Mouse (Mus musculus) embryonic fibroblast, embryonic 13.5 days (primary cell): Measurements from ENCODE around the gene Plac8.

Experiments
- CTCF ChIP-seq: IDR thresholded peaks from 2 replicates; pipeline ENCODE4 v1.5.1; 2011; ENCODE audit warnings: mild to moderate bottlenecking, control low read depth, low read length, moderate library complexity, borderline replicate concordance; ENCODE audit not compliant: insufficient read depth
- POLR2A ChIP-seq: IDR thresholded peaks from 2 replicates; pipeline ENCODE4 v1.6.1; 2011; ENCODE audit warnings: low read depth, mild to moderate bottlenecking, control low read depth, low read length, moderate library complexity

- no peak for TF ChIP-seq POLR2A
- no peak for TF ChIP-seq CTCF
Measured at GRCm38 (mm10) chr5:100553426-100553825, 18.6 kb downstream of the Plac8 start.
